Mouse (Mus musculus): ENCODE data around the gene Ube2j1. TPM values are rescaled to one million over a fixed set of nuclear protein-coding genes. Genes with fewer than 3 reads are reported as not detected.

Gene Ube2j1
- total RNA-seq, 2 experiments from 2014 or later = 89.4 to 109 TPM

- peak; percentile 32 to 37 for DNase-seq (ENCODE audit: low spot score in 2 of 2)
Measured at GRCm38 (mm10) chr4:33068894-33069293, 37.7 kb downstream of the Ube2j1 start.

GRCm38 (mm10) chr4:33070326-33070725, 39.1 kb downstream of the Ube2j1 start:
- no peak for DNase-seq (ENCODE audit: low spot score in 2 of 2)

GRCm38 (mm10) chr4:33071337-33071736, 40.1 kb downstream of the Ube2j1 start:
- no peak for DNase-seq (ENCODE audit: low spot score in 2 of 2)

- DNase-seq (ENCODE audit: low spot score in 2 of 2) = no peak
Measured at GRCm38 (mm10) chr4:33072526-33073161, 41.4 kb downstream of the Ube2j1 start.

- DNase-seq (ENCODE audit: low spot score in 2 of 2) = no peak
Measured at GRCm38 (mm10) chr4:33074406-33074805, 43.2 kb downstream of the Ube2j1 start.

GRCm38 (mm10) chr4:33074851-33075250, 43.6 kb downstream of the Ube2j1 start:
- no peak for DNase-seq (ENCODE audit: low spot score in 2 of 2)

- DNase-seq (ENCODE audit: low spot score in 2 of 2) = no peak
Measured at GRCm38 (mm10) chr4:33075776-33076524, 44.7 kb downstream of the Ube2j1 start.

- no peak for DNase-seq (ENCODE audit: low spot score in 2 of 2)
Measured at GRCm38 (mm10) chr4:33077161-33077560, 45.9 kb downstream of the Ube2j1 start.

- DNase-seq (ENCODE audit: low spot score in 2 of 2) = no peak
Measured at GRCm38 (mm10) chr4:33077724-33078123, 46.5 kb downstream of the Ube2j1 start.

GRCm38 (mm10) chr4:33078492-33078891, 47.3 kb downstream of the Ube2j1 start:
- no peak for DNase-seq (ENCODE audit: low spot score in 2 of 2)

GRCm38 (mm10) chr4:33099118-33099694, 68.0 kb downstream of the Ube2j1 start:
- no peak for DNase-seq (ENCODE audit: low spot score in 2 of 2)

Other genes starting within 250 kb of the Ube2j1 start
- 10 to 100 TPM; 46.7 to 50.4 TPM for gene Lyrm2, start 231.2 kb upstream of the Ube2j1 start, total RNA-seq (2021)
- 10 to 100 TPM; 30.7 to 32.1 TPM for gene Ankrd6, start 80.6 kb upstream of the Ube2j1 start, total RNA-seq (2021)
- gene Rragd, start 48.4 kb upstream of the Ube2j1 start, total RNA-seq (2021) = 10 to 100 TPM; 54.9 to 55.0 TPM
- not detected for gene Gabrr2, start 31.6 kb downstream of the Ube2j1 start, total RNA-seq (2021)
- under 1 TPM; 0.25 to 0.42 TPM for gene Gabrr1, start 101.1 kb downstream of the Ube2j1 start, total RNA-seq (2021)
- 10 to 100 TPM; 10.6 to 11.1 TPM for gene Pm20d2, start 158.3 kb downstream of the Ube2j1 start, total RNA-seq (2021)
- 10 to 100 TPM; 38.3 to 39.8 TPM for gene Srsf12, start 177.6 kb downstream of the Ube2j1 start, total RNA-seq (2021)